Mouse (Mus musculus): ENCODE results near the gene BC051142. TPM values are rescaled to one million over a fixed set of nuclear protein-coding genes. Genes with fewer than 3 reads are reported as not detected.

The BC051142 gene
- polyA plus RNA-seq, 1 experiment from 2014 or later: 4.1 TPM

- Histone ChIP-seq H3K4me3 (ENCODE audit: low read depth, low read length) (no peak overlapping the region), H3K9me3 (ENCODE audit: control insufficient read depth, low read length) (no peaks in the 10 kb centered on the region), H3K27me3 (ENCODE audit: control insufficient read depth, insufficient read depth, low read length) (no peaks in the 10 kb centered on the region), H3K4me2 (replicated peaks; ENCODE audit: low read depth, low read length) (no peak overlapping the region), H3K4me1 (replicated peaks; ENCODE audit: control insufficient read depth, insufficient read depth, low read length) (no peaks in the 10 kb centered on the region), H3K27ac (ENCODE audit: low read depth, low read length) (no peak overlapping the region), H3K36me3 (ENCODE audit: control insufficient read depth, insufficient read depth, low read length) (no peaks in the 10 kb centered on the region), H3K9ac (ENCODE audit: low read depth, low read length) (no peak overlapping the region)
- WGBS: 83% methylated on average over 6 of the region's 6 CpGs
- ATAC-seq (ENCODE audit: low FRiP score): no peak
- DNase-seq (ENCODE audit: low spot score): no peak
Observed at GRCm38 (mm10) chr17:34373055-34373709, 25.4 kb upstream of the BC051142 start.

DNA sequence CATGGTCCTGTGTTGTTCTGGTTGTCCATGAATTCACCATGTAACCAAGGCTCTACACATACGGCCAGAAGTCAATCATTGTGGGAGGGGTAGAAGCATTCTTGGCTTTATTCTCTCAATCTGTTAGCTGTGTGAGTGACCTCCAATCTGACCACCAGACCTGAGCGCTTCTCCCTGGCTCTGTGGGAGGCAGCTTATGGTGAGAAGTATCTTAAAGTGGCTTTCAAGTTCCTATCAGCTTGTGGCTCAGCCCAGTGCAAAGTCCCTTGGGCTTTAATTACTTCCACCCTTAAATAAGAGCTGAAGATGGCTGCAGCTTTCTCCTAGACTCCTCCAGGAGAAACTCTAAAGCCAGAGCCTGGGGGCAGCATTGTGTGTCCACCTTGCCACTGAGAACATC is 21.8 kb upstream of the BC051142 start, which contains the start of gene Btnl1:
TSS of gene Btnl1 (plus strand) at position 286 of the 400 bp plus-strand sequence.
- no peaks in the 10 kb centered on the region for H3K36me3 ChIP-seq (ENCODE audit: control insufficient read depth, insufficient read depth, low read length)
- no peak within 1 kb of the TSS for H3K9ac ChIP-seq (ENCODE audit: low read depth, low read length)
- no peak within 1 kb of the TSS for H3K4me3 ChIP-seq (ENCODE audit: low read depth, low read length)
- WGBS: 89% methylated on average over 2 of the region's 2 CpGs
- H3K9me3 ChIP-seq (ENCODE audit: control insufficient read depth, low read length): no peaks in the 10 kb centered on the region
- no peak within 1 kb of the TSS for H3K27ac ChIP-seq (ENCODE audit: low read depth, low read length)
- DNase-seq (ENCODE audit: low spot score): no peak
- H3K4me2 ChIP-seq (replicated peaks; ENCODE audit: low read depth, low read length): no peak within 1 kb of the TSS
- ATAC-seq (ENCODE audit: low FRiP score): no peak
- H3K27me3 ChIP-seq (ENCODE audit: control insufficient read depth, insufficient read depth, low read length): no peaks in the 10 kb centered on the region
- no peaks in the 10 kb centered on the region for H3K4me1 ChIP-seq (replicated peaks; ENCODE audit: control insufficient read depth, insufficient read depth, low read length)

- no peak for DNase-seq (ENCODE audit: low spot score)
- WGBS: 75% methylated on average over 6 of the region's 6 CpGs
Observed at GRCm38 (mm10) chr17:34377450-34378209, 21.0 kb upstream of the BC051142 start.

GRCm38 (mm10) chr17:34378716-34379115 is 19.9 kb upstream of the BC051142 start:
- H3K4me2 ChIP-seq (replicated peaks; ENCODE audit: low read depth, low read length): no peak overlapping the region
- no peak overlapping the region for H3K4me3 ChIP-seq (ENCODE audit: low read depth, low read length)
- 90% methylated on average over 2 of the region's 2 CpGs for WGBS
- H3K27me3 ChIP-seq (ENCODE audit: control insufficient read depth, insufficient read depth, low read length): no peaks in the 10 kb centered on the region
- ATAC-seq (ENCODE audit: low FRiP score): no peak
- no peaks in the 10 kb centered on the region for H3K9me3 ChIP-seq (ENCODE audit: control insufficient read depth, low read length)
- no peaks in the 10 kb centered on the region for H3K4me1 ChIP-seq (replicated peaks; ENCODE audit: control insufficient read depth, insufficient read depth, low read length)
- no peaks in the 10 kb centered on the region for H3K36me3 ChIP-seq (ENCODE audit: control insufficient read depth, insufficient read depth, low read length)
- H3K9ac ChIP-seq (ENCODE audit: low read depth, low read length): no peak overlapping the region
- H3K27ac ChIP-seq (ENCODE audit: low read depth, low read length): no peak overlapping the region
- DNase-seq (ENCODE audit: low spot score): no peak

More at GRCm38 (mm10) chr17:34377450-34378209, 21.0 kb upstream of the BC051142 start:
- no peak overlapping the region for H3K4me2 ChIP-seq (replicated peaks; ENCODE audit: low read depth, low read length)
- H3K9me3 ChIP-seq (ENCODE audit: control insufficient read depth, low read length): no peaks in the 10 kb centered on the region
- no peak overlapping the region for H3K9ac ChIP-seq (ENCODE audit: low read depth, low read length)
- no peaks in the 10 kb centered on the region for H3K36me3 ChIP-seq (ENCODE audit: control insufficient read depth, insufficient read depth, low read length)
- no peak overlapping the region for H3K4me3 ChIP-seq (ENCODE audit: low read depth, low read length)
- H3K27ac ChIP-seq (ENCODE audit: low read depth, low read length): no peak overlapping the region
- no peaks in the 10 kb centered on the region for H3K4me1 ChIP-seq (replicated peaks; ENCODE audit: control insufficient read depth, insufficient read depth, low read length)
- no peaks in the 10 kb centered on the region for H3K27me3 ChIP-seq (ENCODE audit: control insufficient read depth, insufficient read depth, low read length)
- no peak for ATAC-seq (ENCODE audit: low FRiP score)

GRCm38 (mm10) chr17:34379451-34379850 is 19.2 kb upstream of the BC051142 start:
- DNase-seq (ENCODE audit: low spot score) (no peak), ATAC-seq (ENCODE audit: low FRiP score) (no peak)
- H3K27me3 ChIP-seq (ENCODE audit: control insufficient read depth, insufficient read depth, low read length): no peaks in the 10 kb centered on the region
- no peaks in the 10 kb centered on the region for H3K4me1 ChIP-seq (replicated peaks; ENCODE audit: control insufficient read depth, insufficient read depth, low read length)
- no peak overlapping the region for H3K27ac ChIP-seq (ENCODE audit: low read depth, low read length)
- H3K4me2 ChIP-seq (replicated peaks; ENCODE audit: low read depth, low read length): no peak overlapping the region
- WGBS: 74% methylated on average over 7 of the region's 7 CpGs
- no peak overlapping the region for H3K9ac ChIP-seq (ENCODE audit: low read depth, low read length)
- no peaks in the 10 kb centered on the region for H3K36me3 ChIP-seq (ENCODE audit: control insufficient read depth, insufficient read depth, low read length)
- no peak overlapping the region for H3K4me3 ChIP-seq (ENCODE audit: low read depth, low read length)
- H3K9me3 ChIP-seq (ENCODE audit: control insufficient read depth, low read length): no peaks in the 10 kb centered on the region

GRCm38 (mm10) chr17:34381876-34382275 is 16.7 kb upstream of the BC051142 start:
- H3K9me3 ChIP-seq (ENCODE audit: control insufficient read depth, low read length): no peaks in the 10 kb centered on the region
- H3K27ac ChIP-seq (ENCODE audit: low read depth, low read length): no peak overlapping the region
- no peaks in the 10 kb centered on the region for H3K4me1 ChIP-seq (replicated peaks; ENCODE audit: control insufficient read depth, insufficient read depth, low read length)
- H3K9ac ChIP-seq (ENCODE audit: low read depth, low read length): no peak overlapping the region
- no peak overlapping the region for H3K4me3 ChIP-seq (ENCODE audit: low read depth, low read length)
- DNase-seq (ENCODE audit: low spot score): no peak
- H3K36me3 ChIP-seq (ENCODE audit: control insufficient read depth, insufficient read depth, low read length): no peaks in the 10 kb centered on the region
- 74% methylated on average over 11 of the region's 11 CpGs for WGBS
- ATAC-seq (ENCODE audit: low FRiP score): no peak
- no peak overlapping the region for H3K4me2 ChIP-seq (replicated peaks; ENCODE audit: low read depth, low read length)
- no peaks in the 10 kb centered on the region for H3K27me3 ChIP-seq (ENCODE audit: control insufficient read depth, insufficient read depth, low read length)

GRCm38 (mm10) chr17:34383212-34383611 is 15.4 kb upstream of the BC051142 start:
- Histone ChIP-seq H3K4me2 (replicated peaks; ENCODE audit: low read depth, low read length) (no peak overlapping the region), H3K27me3 (ENCODE audit: control insufficient read depth, insufficient read depth, low read length) (no peaks in the 10 kb centered on the region)

GRCm38 (mm10) chr17:34384699-34385098 is 13.9 kb upstream of the BC051142 start:
- Histone ChIP-seq H3K4me3 (ENCODE audit: low read depth, low read length) (no peak overlapping the region), H3K27me3 (ENCODE audit: control insufficient read depth, insufficient read depth, low read length) (no peaks in the 10 kb centered on the region), H3K36me3 (ENCODE audit: control insufficient read depth, insufficient read depth, low read length) (no peaks in the 10 kb centered on the region), H3K4me2 (replicated peaks; ENCODE audit: low read depth, low read length) (no peak overlapping the region), H3K9me3 (ENCODE audit: control insufficient read depth, low read length) (no peaks in the 10 kb centered on the region), H3K9ac (ENCODE audit: low read depth, low read length) (no peak overlapping the region), H3K4me1 (replicated peaks; ENCODE audit: control insufficient read depth, insufficient read depth, low read length) (no peaks in the 10 kb centered on the region), H3K27ac (ENCODE audit: low read depth, low read length) (no peak overlapping the region)
- DNase-seq (ENCODE audit: low spot score) (no peak), ATAC-seq (ENCODE audit: low FRiP score) (no peak)
- WGBS: 81% methylated on average over 3 of the region's 3 CpGs

More at GRCm38 (mm10) chr17:34383212-34383611, 15.4 kb upstream of the BC051142 start:
- DNase-seq (ENCODE audit: low spot score) (peak; percentile 30), ATAC-seq (ENCODE audit: low FRiP score) (no peak)
- no peak overlapping the region for H3K9ac ChIP-seq (ENCODE audit: low read depth, low read length)
- no peak overlapping the region for H3K4me3 ChIP-seq (ENCODE audit: low read depth, low read length)
- WGBS: 72% methylated on average over 7 of the region's 7 CpGs
- H3K27ac ChIP-seq (ENCODE audit: low read depth, low read length): no peak overlapping the region
- no peaks in the 10 kb centered on the region for H3K9me3 ChIP-seq (ENCODE audit: control insufficient read depth, low read length)
- no peaks in the 10 kb centered on the region for H3K36me3 ChIP-seq (ENCODE audit: control insufficient read depth, insufficient read depth, low read length)
- no peaks in the 10 kb centered on the region for H3K4me1 ChIP-seq (replicated peaks; ENCODE audit: control insufficient read depth, insufficient read depth, low read length)

GRCm38 (mm10) chr17:34386656-34387055 is 12.0 kb upstream of the BC051142 start:
- no peak for DNase-seq (ENCODE audit: low spot score)
- Histone ChIP-seq H3K9me3 (ENCODE audit: control insufficient read depth, low read length) (no peaks in the 10 kb centered on the region), H3K4me3 (ENCODE audit: low read depth, low read length) (no peak overlapping the region), H3K9ac (ENCODE audit: low read depth, low read length) (no peak overlapping the region), H3K4me1 (replicated peaks; ENCODE audit: control insufficient read depth, insufficient read depth, low read length) (no peaks in the 10 kb centered on the region), H3K27me3 (ENCODE audit: control insufficient read depth, insufficient read depth, low read length) (peaks cover 2% of the 10 kb centered on the region; the same call in 1 of the 2 replicates), H3K4me2 (replicated peaks; ENCODE audit: low read depth, low read length) (no peak overlapping the region), H3K36me3 (ENCODE audit: control insufficient read depth, insufficient read depth, low read length) (no peaks in the 10 kb centered on the region), H3K27ac (ENCODE audit: low read depth, low read length) (no peak overlapping the region)
- ATAC-seq (ENCODE audit: low FRiP score): no peak
- WGBS: 67% methylated on average over 2 of the region's 2 CpGs

Measured in hindbrain, embryonic 11.5 days (tissue).